Mouse (Mus musculus): ENCODE measurements around the gene BC024978. TPM values are rescaled to one million over a fixed set of nuclear protein-coding genes. Genes with fewer than 3 reads are reported as not detected.

The BC024978 gene
- 3.6 and 3.9 TPM in 2 replicates for polyA plus RNA-seq (2015; fragmentation: Nextera tagmentation; extraction: Ambion mirVana)

DNA sequence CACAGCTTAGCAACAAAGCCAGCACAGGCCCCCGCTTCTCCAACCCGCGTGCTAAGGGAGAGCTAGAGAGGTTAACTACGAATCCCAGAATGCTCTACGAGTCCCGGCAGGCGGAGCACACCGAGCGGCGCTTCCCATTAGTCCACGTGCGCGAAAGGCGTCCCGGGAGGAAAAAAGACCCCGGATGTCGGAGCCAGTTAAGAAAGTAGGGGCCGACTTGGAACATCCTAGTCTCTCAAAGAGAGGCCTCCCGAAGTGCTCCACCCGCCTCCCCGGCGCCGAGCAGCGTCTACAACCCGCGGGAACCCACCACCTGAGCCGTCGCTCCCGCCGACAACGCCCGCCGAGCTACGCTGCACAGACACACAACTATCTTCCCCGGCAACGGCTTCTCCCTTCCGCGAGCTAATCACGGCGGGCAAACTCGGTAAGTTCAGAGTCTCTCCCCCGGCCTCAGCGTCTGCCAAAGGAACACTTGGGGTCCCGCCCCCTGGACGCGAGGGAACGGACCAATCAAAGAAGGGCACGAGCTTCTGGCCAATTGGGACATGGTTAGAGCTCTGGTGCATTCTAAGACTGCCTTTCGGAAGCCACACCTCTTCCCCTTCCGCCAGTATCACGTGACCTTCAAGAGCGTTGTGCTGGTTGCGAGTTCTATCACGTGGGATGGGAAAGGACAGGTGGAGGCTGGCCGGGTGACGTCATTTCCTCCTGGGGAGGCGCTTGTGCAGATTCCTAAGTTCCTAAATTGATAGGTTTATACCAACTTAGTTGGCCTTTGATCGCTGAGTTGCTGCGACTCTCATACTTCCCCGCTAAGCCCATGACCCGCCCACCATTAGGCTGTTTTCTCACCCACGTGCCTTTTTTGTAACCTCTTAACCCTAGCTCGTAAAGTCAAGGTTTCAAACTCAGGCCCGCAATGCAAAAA is at the start of gene BC024978, which contains the start of gene Snrpa:
Gene BC024978 (plus strand): TSS at position 101 of the 931 bp plus-strand sequence.
Gene Snrpa (minus strand): TSS at position 591 of the 931 bp plus-strand sequence.
- peak within 1 kb of the TSS; percentile 79 for H3K4me2 ChIP-seq (replicated peaks)
- WGBS, result under 1% methylated on average over 64 of the region's 64 CpGs
- H3K27ac ChIP-seq (replicated peaks), result peak within 1 kb of the TSS; percentile 98
- peaks cover 26% of the 10 kb centered on the region for H3K4me1 ChIP-seq
- H3K9me3 ChIP-seq, result no peaks in the 10 kb centered on the region
- H3K36me3 ChIP-seq, result peaks cover 28% of the 10 kb centered on the region
- peak; percentile 98 for ATAC-seq (replicated peaks)
- peak within 1 kb of the TSS; percentile 84 for H3K4me3 ChIP-seq
- H3K9ac ChIP-seq (replicated peaks), result peak within 1 kb of the TSS; percentile 81
- no peaks in the 10 kb centered on the region for H3K27me3 ChIP-seq

DNA sequence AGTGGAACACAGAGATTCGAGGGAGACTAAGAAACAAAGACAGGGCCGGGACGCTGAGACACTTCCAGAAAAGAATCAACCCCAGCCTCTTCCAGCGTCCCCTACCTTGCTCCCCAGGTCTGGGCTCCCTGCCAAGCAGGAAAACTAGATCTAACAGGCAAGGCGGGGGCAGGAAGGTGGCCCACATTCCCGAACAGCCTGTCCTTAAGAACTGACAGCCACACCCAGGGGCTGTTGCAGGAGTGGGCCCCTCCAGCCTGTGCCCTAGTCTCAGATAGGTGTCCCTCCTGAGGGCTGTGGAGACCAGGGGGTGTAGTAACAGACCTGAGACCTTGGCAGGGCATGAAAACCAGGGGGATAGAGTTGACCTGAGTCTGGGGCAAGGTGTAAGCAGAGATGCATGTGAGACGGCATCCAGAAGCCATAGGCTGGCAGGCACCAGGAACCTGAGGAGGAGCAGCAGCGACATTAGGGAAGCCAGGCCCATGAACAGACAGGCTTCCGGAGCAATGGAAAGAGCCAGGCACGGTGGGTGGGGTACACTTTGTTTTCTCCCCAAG is 42.3 kb upstream of the BC024978 start, which contains the start of gene Cyp2t4:
Gene Cyp2t4 (plus strand): TSS at position 510 of the 560 bp plus-strand sequence.
- H3K4me1 ChIP-seq, result no peaks in the 10 kb centered on the region
- H3K4me2 ChIP-seq (replicated peaks), result no peak within 1 kb of the TSS
- H3K27ac ChIP-seq (replicated peaks), result no peak within 1 kb of the TSS
- no peak within 1 kb of the TSS for H3K4me3 ChIP-seq
- H3K36me3 ChIP-seq, result peaks cover 12% of the 10 kb centered on the region
- ATAC-seq (replicated peaks), result no peak
- H3K27me3 ChIP-seq, result no peaks in the 10 kb centered on the region
- 56% methylated on average over 10 of the region's 10 CpGs for WGBS
- H3K9me3 ChIP-seq, result no peaks in the 10 kb centered on the region
- no peak within 1 kb of the TSS for H3K9ac ChIP-seq (replicated peaks)

DNA sequence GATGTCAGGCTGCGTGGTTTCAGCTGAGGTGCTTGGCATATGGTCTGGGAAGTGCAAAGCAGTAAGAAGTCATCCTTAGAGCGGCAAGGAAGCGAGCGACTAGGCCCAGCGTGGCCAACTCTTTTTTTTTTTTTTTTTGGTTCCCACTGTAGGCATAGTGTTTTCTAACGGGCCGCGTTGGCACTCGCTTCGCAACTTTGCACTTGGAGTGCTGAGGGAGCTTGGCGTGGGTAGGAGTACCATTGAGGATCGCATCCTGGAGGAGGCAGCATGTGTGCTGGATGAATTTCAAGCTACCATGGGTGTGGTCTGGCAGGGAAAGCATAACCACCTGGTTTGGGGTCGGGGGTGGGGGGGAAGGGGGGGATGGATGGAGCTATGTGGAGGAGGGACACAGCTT is 39.6 kb upstream of the BC024978 start:
- Histone ChIP-seq H3K4me2 (replicated peaks) (no peak overlapping the region), H3K27ac (replicated peaks) (no peak overlapping the region), H3K27me3 (no peaks in the 10 kb centered on the region), H3K9ac (replicated peaks) (no peak overlapping the region), H3K9me3 (no peaks in the 10 kb centered on the region), H3K36me3 (peaks cover 26% of the 10 kb centered on the region), H3K4me3 (no peak overlapping the region), H3K4me1 (peaks cover 16% of the 10 kb centered on the region)
- no peak for ATAC-seq (replicated peaks)
- WGBS, result 81% methylated on average over 12 of the region's 13 CpGs

DNA sequence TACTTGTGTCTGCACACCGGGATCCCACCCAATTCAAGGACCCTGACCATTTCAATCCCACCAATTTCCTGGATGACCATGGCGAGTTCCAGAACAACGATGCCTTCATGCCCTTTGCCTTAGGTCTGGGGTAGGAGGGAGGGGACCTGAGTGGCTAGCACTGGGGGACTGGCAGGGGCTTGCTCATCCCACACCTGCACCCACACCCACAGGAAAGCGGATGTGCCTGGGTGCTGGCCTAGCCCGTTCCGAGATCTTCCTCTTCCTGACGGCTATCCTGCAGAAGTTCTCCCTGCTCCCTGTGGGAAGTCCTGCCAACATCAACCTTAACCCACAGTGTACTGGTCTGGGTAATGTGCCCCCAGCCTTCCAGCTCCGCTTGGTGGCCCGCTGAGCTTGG is 37.4 kb upstream of the BC024978 start:
- Histone ChIP-seq H3K27ac (replicated peaks) (no peak overlapping the region), H3K9me3 (no peaks in the 10 kb centered on the region), H3K9ac (replicated peaks) (no peak overlapping the region), H3K4me1 (peaks cover 37% of the 10 kb centered on the region), H3K27me3 (no peaks in the 10 kb centered on the region), H3K4me2 (replicated peaks) (no peak overlapping the region), H3K36me3 (peaks cover 31% of the 10 kb centered on the region), H3K4me3 (no peak overlapping the region)
- ATAC-seq (replicated peaks), result no peak
- WGBS, result 93% methylated on average over 9 of the region's 9 CpGs

DNA sequence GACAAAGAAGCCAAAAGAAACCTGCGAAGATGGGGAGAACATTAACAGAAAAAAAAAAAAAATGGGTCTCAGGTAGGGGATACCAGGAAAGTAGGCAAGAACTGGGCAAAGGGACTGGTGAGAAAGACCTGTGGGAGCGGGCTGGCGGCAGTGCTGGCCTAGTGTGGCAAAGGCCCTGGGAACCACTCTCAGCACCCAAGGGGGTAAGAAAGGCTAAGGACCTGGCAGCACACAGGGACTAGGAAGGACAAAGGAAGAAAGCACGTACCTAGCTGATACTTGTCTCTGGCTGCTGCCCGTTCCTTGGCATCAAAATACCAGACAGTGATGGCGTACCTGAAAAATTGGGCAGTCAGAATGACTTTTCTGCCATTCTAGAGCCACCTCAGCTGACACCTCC is 36.3 kb upstream of the BC024978 start:
- ATAC-seq (replicated peaks), result no peak
- peaks cover 31% of the 10 kb centered on the region for H3K36me3 ChIP-seq

DNA sequence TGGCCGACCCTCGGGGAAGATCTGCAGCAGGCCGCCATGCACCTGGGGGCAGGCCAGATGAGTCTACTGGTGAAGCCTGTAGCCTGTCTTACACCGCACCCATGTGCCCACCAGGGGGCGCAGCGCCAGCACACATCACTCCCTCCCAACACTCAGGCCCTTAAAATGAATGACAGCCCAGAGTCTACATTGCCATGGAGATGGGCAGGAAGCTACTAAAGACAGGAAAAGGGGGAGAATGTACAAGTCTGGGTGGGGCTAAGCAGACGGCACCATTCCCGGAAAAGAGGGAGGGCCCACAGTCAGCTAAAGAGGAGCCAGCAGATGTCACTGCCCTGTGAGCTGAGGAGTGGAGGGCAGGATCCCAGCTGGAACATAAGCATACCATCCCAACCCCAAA is 35.7 kb upstream of the BC024978 start:
- no peaks in the 10 kb centered on the region for H3K9me3 ChIP-seq
- peaks cover 54% of the 10 kb centered on the region for H3K4me1 ChIP-seq
- WGBS, result 15% methylated on average over 8 of the region's 8 CpGs
- no peak overlapping the region for H3K9ac ChIP-seq (replicated peaks)
- H3K27ac ChIP-seq (replicated peaks), result no peak overlapping the region; the same call in 1 of the 2 replicates
- 0 out of 2 replicates have a peak overlapping the region, but pooled peaks have one; percentile 1 for H3K4me2 ChIP-seq (replicated peaks)
- peak; percentile 91 for ATAC-seq (replicated peaks)
- H3K27me3 ChIP-seq, result no peaks in the 10 kb centered on the region
- H3K4me3 ChIP-seq, result no peak overlapping the region
- peaks cover 34% of the 10 kb centered on the region for H3K36me3 ChIP-seq

More for the DNA sequence above, 36.3 kb upstream of the BC024978 start:
- H3K27ac ChIP-seq (replicated peaks), result no peak overlapping the region
- H3K4me3 ChIP-seq, result no peak overlapping the region
- WGBS, result 96% methylated on average over 6 of the region's 6 CpGs
- H3K4me2 ChIP-seq (replicated peaks), result no peak overlapping the region
- H3K27me3 ChIP-seq, result no peaks in the 10 kb centered on the region
- peaks cover 48% of the 10 kb centered on the region for H3K4me1 ChIP-seq
- no peak overlapping the region for H3K9ac ChIP-seq (replicated peaks)
- H3K9me3 ChIP-seq, result no peaks in the 10 kb centered on the region

DNA sequence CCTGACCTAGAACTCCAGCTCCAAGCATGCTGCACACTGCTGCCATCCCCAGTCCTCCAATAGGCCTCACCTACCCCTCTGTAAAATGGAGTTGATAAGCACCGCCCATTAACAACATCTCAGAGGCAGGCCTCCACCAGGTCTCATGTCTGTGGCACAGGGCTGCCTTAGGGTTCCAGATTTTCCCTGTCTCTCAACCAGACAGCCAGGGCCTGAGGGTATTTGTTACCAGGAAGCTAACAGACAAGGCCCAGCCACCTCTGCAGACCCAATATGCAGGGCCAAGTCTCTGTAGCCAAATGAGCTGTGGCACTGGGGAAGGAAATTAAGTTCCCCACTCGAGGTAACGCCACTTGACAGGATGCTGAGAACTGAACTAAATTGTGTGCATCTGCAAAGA is 34.7 kb upstream of the BC024978 start:
- no peak overlapping the region for H3K4me2 ChIP-seq (replicated peaks)
- H3K9me3 ChIP-seq, result no peaks in the 10 kb centered on the region
- no peak for ATAC-seq (replicated peaks)
- peaks cover 63% of the 10 kb centered on the region for H3K4me1 ChIP-seq
- H3K36me3 ChIP-seq, result peaks cover 34% of the 10 kb centered on the region
- no peak overlapping the region for H3K27ac ChIP-seq (replicated peaks)
- H3K4me3 ChIP-seq, result no peak overlapping the region
- WGBS, result 88% methylated on average over 3 of the region's 3 CpGs
- H3K9ac ChIP-seq (replicated peaks), result no peak overlapping the region; the same call in 1 of the 2 replicates
- no peaks in the 10 kb centered on the region for H3K27me3 ChIP-seq

DNA sequence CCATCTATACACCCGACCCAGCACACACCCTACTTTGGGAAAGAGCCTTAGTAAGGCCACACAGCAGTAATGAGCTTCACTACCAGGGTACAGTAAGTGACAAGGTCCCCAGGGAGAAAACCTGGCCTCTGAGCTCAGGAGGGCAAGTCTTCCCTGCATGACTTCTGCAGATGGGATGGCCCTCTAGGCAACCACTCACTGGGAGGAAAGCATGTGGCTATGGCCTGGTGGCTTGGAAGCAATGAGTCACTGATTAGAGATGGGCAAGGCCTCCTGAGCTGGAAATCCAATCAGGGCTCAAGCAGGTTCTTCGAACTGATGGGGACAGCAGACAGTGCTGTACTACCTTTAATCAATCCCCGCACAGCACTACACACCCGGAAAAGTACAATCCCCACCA is 33.8 kb upstream of the BC024978 start:
- Histone ChIP-seq H3K36me3 (peaks cover 34% of the 10 kb centered on the region), H3K9me3 (no peaks in the 10 kb centered on the region), H3K27me3 (no peaks in the 10 kb centered on the region), H3K27ac (replicated peaks) (no peak overlapping the region), H3K4me2 (replicated peaks) (no peak overlapping the region), H3K9ac (replicated peaks) (no peak overlapping the region), H3K4me3 (no peak overlapping the region), H3K4me1 (peaks cover 63% of the 10 kb centered on the region)
- no peak for ATAC-seq (replicated peaks)
- WGBS, result 87% methylated on average over 4 of the region's 4 CpGs

DNA sequence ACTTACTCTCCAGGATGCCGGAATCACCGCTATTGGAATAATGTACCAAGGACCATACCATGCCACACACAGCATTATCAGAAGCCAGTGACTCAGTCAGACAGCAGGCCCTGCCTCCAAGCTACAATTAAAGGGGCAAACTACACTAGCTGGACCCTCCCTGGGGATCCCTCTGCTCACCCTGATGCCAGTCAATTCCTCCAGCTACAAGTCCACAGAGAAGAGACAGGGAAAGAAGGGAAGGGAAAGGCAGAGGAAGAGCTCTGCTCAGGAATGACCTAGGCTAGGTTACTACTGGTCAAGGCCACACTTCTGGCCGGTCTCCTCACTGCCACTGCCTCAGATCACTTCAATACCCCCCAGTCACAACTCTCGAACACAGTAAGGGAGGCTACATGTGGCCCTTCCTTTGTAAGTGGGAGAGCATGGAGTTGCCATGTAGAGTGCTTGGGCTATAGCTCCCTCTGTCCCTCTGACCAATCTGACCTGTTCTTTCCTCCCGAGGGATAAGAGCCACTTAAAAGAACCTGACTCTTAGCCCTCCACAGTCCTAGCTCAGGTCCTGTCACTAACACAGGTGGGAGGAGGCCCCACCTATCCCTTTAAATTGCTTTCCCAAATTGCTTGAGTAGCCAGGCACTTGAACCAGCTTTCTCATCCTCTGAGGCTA is 32.7 kb upstream of the BC024978 start:
- no peak for ATAC-seq (replicated peaks)
- WGBS, result 93% methylated on average over 5 of the region's 5 CpGs
- Histone ChIP-seq H3K36me3 (peaks cover 26% of the 10 kb centered on the region), H3K4me3 (no peak overlapping the region), H3K4me1 (peaks cover 70% of the 10 kb centered on the region), H3K27ac (replicated peaks) (no peak overlapping the region), H3K27me3 (no peaks in the 10 kb centered on the region), H3K9ac (replicated peaks) (peak overlapping the region; percentile 7; the same call in 1 of the 2 replicates), H3K9me3 (no peaks in the 10 kb centered on the region), H3K4me2 (replicated peaks) (peak overlapping the region; percentile 85)

DNA sequence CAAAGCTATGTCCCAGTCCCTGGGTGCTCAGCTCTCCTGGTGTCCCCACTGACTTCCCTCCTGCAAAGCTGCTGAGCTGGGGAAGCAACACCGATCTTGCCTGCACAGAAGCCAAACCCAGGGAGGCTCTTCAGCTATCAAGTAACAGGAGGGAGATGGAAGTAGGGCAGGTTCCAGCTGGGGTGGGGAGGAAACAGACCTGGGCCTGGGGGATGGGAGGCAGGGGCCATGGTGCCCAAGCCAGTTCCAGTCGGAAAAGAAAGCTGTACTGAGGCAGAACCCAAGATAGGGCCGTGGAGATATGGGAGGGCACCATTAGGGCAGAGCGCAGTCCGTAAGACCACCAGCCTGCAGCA is 32.2 kb upstream of the BC024978 start:
- Histone ChIP-seq H3K4me1 (peaks cover 70% of the 10 kb centered on the region), H3K9me3 (no peaks in the 10 kb centered on the region), H3K4me2 (replicated peaks) (peak overlapping the region; percentile 85), H3K36me3 (peaks cover 21% of the 10 kb centered on the region), H3K27me3 (no peaks in the 10 kb centered on the region), H3K27ac (replicated peaks) (no peak overlapping the region), H3K9ac (replicated peaks) (peak overlapping the region; percentile 7), H3K4me3 (0 out of 2 replicates have a peak overlapping the region, but pooled peaks have one; percentile 90)
- whole genome bisulfite sequencing, result 86% methylated on average over 5 of the region's 5 CpGs
- ATAC-seq (replicated peaks), result no peak

DNA sequence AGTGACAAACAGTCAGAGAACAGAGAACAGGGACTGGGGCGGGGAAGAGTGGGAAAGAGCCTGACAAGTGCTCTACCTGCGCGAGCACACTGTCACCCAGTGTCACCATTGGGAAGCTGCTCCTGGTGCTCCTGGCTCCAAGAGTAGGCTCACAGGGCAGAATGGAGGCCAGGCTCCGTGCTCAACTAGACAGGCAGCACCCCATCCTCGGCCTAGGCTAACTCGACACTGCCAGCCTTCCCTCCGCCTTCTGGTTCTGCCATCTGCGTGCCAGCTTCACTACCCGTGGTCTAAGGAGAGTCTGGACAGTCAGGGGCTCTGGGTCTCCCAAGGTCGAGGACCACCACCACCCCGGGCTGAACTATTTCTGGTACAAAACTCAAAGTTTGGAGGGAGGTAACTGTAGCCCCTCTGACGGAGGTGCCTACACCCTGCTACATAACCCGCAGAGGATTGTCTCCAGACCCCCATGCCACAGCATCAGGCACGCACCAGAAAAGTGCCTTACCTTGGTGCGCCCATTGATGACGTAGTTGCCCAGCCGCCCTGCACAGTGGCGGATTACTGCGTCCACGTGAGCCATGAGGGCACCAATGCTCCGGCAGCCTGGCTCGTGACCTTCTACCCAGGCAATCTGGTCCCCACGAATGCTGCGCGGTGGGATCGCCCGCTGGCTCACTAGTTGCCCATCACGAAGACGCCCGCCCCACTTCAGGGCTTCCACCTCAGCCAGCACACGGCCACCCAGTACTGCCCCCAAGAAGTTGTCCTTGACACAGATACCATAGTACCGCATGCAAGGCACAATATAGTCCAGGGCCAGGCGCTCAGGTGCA is 31.3 kb upstream of the BC024978 start:
- H3K9me3 ChIP-seq, result no peaks in the 10 kb centered on the region
- no peak for ATAC-seq (replicated peaks)
- no peak overlapping the region for H3K27ac ChIP-seq (replicated peaks)
- H3K27me3 ChIP-seq, result no peaks in the 10 kb centered on the region
- peak overlapping the region; percentile 86 for H3K9ac ChIP-seq (replicated peaks)
- H3K4me2 ChIP-seq (replicated peaks), result peak overlapping the region; percentile 85
- peak overlapping the region; percentile 90 for H3K4me3 ChIP-seq
- peaks cover 70% of the 10 kb centered on the region for H3K4me1 ChIP-seq
- H3K36me3 ChIP-seq, result peaks cover 12% of the 10 kb centered on the region; the same call in 1 of the 2 replicates
- 83% methylated on average over 33 of the region's 33 CpGs for WGBS
